Mouse (Mus musculus) gonadal fat pad, adult 2 months (tissue): ENCODE measurements around the gene Gipc2. TPM values are rescaled to one million over a fixed set of nuclear protein-coding genes. Genes with fewer than 3 reads are reported as not detected.

Experiments
- DNase-seq: peaks from one replicate; pipeline ENCODE4 v3.0.0-alpha.2; 2012; ENCODE audit warnings: low read depth
- polyA plus RNA-seq: library from polyadenylated mRNA; depleted of rRNA; stranded (reverse); fragments of >200 nt; gene quantifications from 2 replicates; pipeline ENCODE4 v1.2.3, GENCODE M21; 2012

Gene Gipc2
- polyA plus RNA-seq, 1 experiment, result 3.7 TPM

GRCm38 (mm10) chr3:152190679-152191477 lies 24.8 kb upstream of the Gipc2 start:
- no peak for DNase-seq

GRCm38 (mm10) chr3:152189306-152189705 lies 23.3 kb upstream of the Gipc2 start:
- DNase-seq, result no peak

GRCm38 (mm10) chr3:152186106-152186505 lies 20.1 kb upstream of the Gipc2 start:
- DNase-seq, result no peak

- no peak for DNase-seq
These were observed 17.5 kb upstream of the Gipc2 start for GRCm38 (mm10) chr3:152183522-152183921.

GRCm38 (mm10) chr3:152180624-152181023 lies 14.6 kb upstream of the Gipc2 start:
- no peak for DNase-seq

- no peak for DNase-seq
These were observed 13.3 kb upstream of the Gipc2 start for GRCm38 (mm10) chr3:152179285-152179684.

GRCm38 (mm10) chr3:152178816-152179215 lies 12.8 kb upstream of the Gipc2 start:
- no peak for DNase-seq

GRCm38 (mm10) chr3:152172322-152172935 lies 6.4 kb upstream of the Gipc2 start:
- no peak for DNase-seq

GRCm38 (mm10) chr3:152171862-152172261 lies 5.8 kb upstream of the Gipc2 start:
- DNase-seq, result no peak

GRCm38 (mm10) chr3:152171236-152171635 lies 5.2 kb upstream of the Gipc2 start:
- DNase-seq, result no peak

GRCm38 (mm10) chr3:152170407-152170806 lies 4.4 kb upstream of the Gipc2 start:
- no peak for DNase-seq

GRCm38 (mm10) chr3:152168007-152168406 lies 2.0 kb upstream of the Gipc2 start:
- DNase-seq, result no peak

GRCm38 (mm10) chr3:152166699-152167451 lies 845 bp upstream of the Gipc2 start:
- no peak for DNase-seq

GRCm38 (mm10) chr3:152165351-152166098 lies 505 bp downstream of the Gipc2 start:
- no peak for DNase-seq

- no peak for DNase-seq
These were observed 1.0 kb downstream of the Gipc2 start for GRCm38 (mm10) chr3:152165014-152165350.

- no peak for DNase-seq
These were observed 2.7 kb downstream of the Gipc2 start for GRCm38 (mm10) chr3:152163320-152163719.

GRCm38 (mm10) chr3:152160607-152161006 lies 5.4 kb downstream of the Gipc2 start:
- no peak for DNase-seq

GRCm38 (mm10) chr3:152159321-152159720 lies 6.7 kb downstream of the Gipc2 start:
- no peak for DNase-seq

GRCm38 (mm10) chr3:152158344-152159291 lies 7.4 kb downstream of the Gipc2 start:
- no peak for DNase-seq

GRCm38 (mm10) chr3:152156816-152157496 lies 9.1 kb downstream of the Gipc2 start:
- DNase-seq, result no peak
